Mouse (Mus musculus) G1E (cell line): ENCODE results near the gene Prmt8.

Source experiments
- CTCF ChIP-seq: IDR thresholded peaks from 2 replicates; pipeline ENCODE4 v1.5.1; 2012; ENCODE audit warnings: low read depth, low read length, inconsistent platforms, mixed read lengths
- GATA1 ChIP-seq: IDR thresholded peaks from 2 replicates; pipeline ENCODE4 v1.6.1; 2012; ENCODE audit warnings: borderline replicate concordance, low read length, inconsistent platforms, mixed read lengths
- POLR2AphosphoS5 ChIP-seq: IDR thresholded peaks from 2 replicates; pipeline ENCODE4 v1.6.1; 2012; ENCODE audit warnings: low read depth, low read length, inconsistent platforms; ENCODE audit not compliant: insufficient replicate concordance

DNA sequence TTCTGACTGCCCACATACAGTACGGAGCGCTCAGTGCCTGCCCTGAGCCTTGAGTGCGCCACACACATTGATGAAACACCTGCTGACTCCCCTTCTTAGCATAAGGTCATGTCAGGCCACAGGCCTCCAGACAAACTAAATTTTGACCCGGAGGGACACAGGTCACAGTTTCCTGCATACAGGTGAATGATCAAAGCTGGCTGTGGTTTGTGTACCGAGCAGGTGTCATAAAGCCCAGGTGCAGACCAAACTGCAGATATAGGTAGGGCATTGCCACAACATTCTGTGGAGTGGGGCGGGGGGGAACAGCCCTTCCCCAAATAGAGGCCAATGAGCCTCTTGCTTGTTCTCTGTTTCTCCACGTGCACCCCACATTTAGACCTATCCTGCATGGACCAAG lies 88.5 kb downstream of the Prmt8 start:
- no peak for TF ChIP-seq CTCF
- TF ChIP-seq GATA1, result no peak
- no peak for TF ChIP-seq POLR2AphosphoS5
